Mouse (Mus musculus) MEL (cell line): ENCODE measurements around the gene Prr5. TPM values are rescaled to one million over a fixed set of nuclear protein-coding genes. Genes with fewer than 3 reads are reported as not detected.

Experiments
- DNase-seq: peaks from one replicate; pipeline ENCODE4 v3.0.0; 2011; ENCODE audit warnings: low read depth, low spot score
- H3K27ac ChIP-seq: 2 replicates; pipeline ENCODE4 v1.5.1; 2012; ENCODE audit warnings: low read depth, mild to moderate bottlenecking, control low read depth, low read length, moderate library complexity; ENCODE audit not compliant: control insufficient read depth
- H3K27me3 ChIP-seq, 2 experiments: fragments of 150-350 bp in 1 of 2; sonication (generic) in 1 of 2; 2 replicates each; pipeline ENCODE4 v1.6.1; 2012; ENCODE audit warnings: low read length in 2 of 2, mild to moderate bottlenecking in 2 of 2, improper control_type of control experiment in 1 of 2, moderate library complexity in 1 of 2; ENCODE audit not compliant: insufficient read depth in 2 of 2, control insufficient read depth in 1 of 2
- H3K36me3 ChIP-seq, 2 experiments: 2 replicates each; pipeline ENCODE4 v1.6.1; 2012 to 2014; ENCODE audit warnings: low read length in 2 of 2, improper control_type of control experiment in 1 of 2, inconsistent platforms in 1 of 2, mild to moderate bottlenecking in 1 of 2; ENCODE audit not compliant: insufficient read depth in 2 of 2, control insufficient read depth in 1 of 2
- H3K4me1 ChIP-seq, 2 experiments: fragments of 150-350 bp in 1 of 2; sonication (generic) in 1 of 2; 2 replicates each; pipeline ENCODE4 v1.6.1; 2012; ENCODE audit warnings: low read length in 2 of 2, improper control_type of control experiment in 1 of 2, mild to moderate bottlenecking in 1 of 2; ENCODE audit not compliant: insufficient read depth in 2 of 2, control insufficient read depth in 1 of 2
- H3K4me3 ChIP-seq, 2 experiments: fragments of 150-350 bp in 1 of 2; sonication (generic) in 1 of 2; 2 replicates each; pipeline ENCODE4 v1.5.1; 2012; ENCODE audit warnings: low read depth in 2 of 2, low read length in 2 of 2, mild to moderate bottlenecking in 2 of 2, moderate library complexity in 2 of 2, control low read depth in 1 of 2, improper control_type of control experiment in 1 of 2; ENCODE audit not compliant: control insufficient read depth in 1 of 2, insufficient read depth in 1 of 2
- H3K79me2 ChIP-seq: 2 replicates; pipeline ENCODE4 v1.6.1; 2012; ENCODE audit warnings: mild to moderate bottlenecking, low read length, moderate library complexity; ENCODE audit not compliant: control insufficient read depth, poor library complexity, insufficient read depth
- H3K9ac ChIP-seq: 2 replicates; pipeline ENCODE4 v1.6.1; 2012; ENCODE audit warnings: low read depth, mild to moderate bottlenecking, control low read depth, low read length, moderate library complexity; ENCODE audit not compliant: control insufficient read depth, poor library complexity, severe bottlenecking
- H3K9me3 ChIP-seq: fragments of 150-350 bp; sonication (generic); replicated peaks from 2 replicates; pipeline ENCODE4 v1.6.1; 2012; ENCODE audit warnings: mild to moderate bottlenecking, low read length, improper control_type of control experiment, moderate library complexity; ENCODE audit not compliant: insufficient read depth
- BHLHE40 ChIP-seq: IDR thresholded peaks from 2 replicates; pipeline ENCODE4 v1.6.1; 2012; ENCODE audit warnings: low read depth, mild to moderate bottlenecking, inconsistent platforms, low read length, improper control_type of control experiment, borderline replicate concordance
- ETS1 ChIP-seq: IDR thresholded peaks from 2 replicates; pipeline ENCODE4 v1.6.1; 2012; ENCODE audit warnings: low read depth, mild to moderate bottlenecking, inconsistent platforms, low read length, improper control_type of control experiment, moderate library complexity
- HCFC1 ChIP-seq: IDR thresholded peaks from 2 replicates; pipeline ENCODE4 v1.6.1; 2012; ENCODE audit warnings: low read depth, mild to moderate bottlenecking, inconsistent platforms, low read length, improper control_type of control experiment, moderate library complexity
- MEF2A ChIP-seq: IDR thresholded peaks from 2 replicates; pipeline ENCODE4 v1.6.1; 2014; ENCODE audit warnings: low read depth, mild to moderate bottlenecking, inconsistent platforms, low read length, improper control_type of control experiment; ENCODE audit not compliant: poor library complexity, insufficient replicate concordance, severe bottlenecking; ENCODE audit errors: extremely low read depth
- MXI1 ChIP-seq: IDR thresholded peaks from 2 replicates; pipeline ENCODE4 v1.6.1; 2011; ENCODE audit warnings: mild to moderate bottlenecking, low read depth, low read length, improper control_type of control experiment
- POLR2AphosphoS2 ChIP-seq: IDR thresholded peaks from 2 replicates; pipeline ENCODE4 v1.6.1; 2011; ENCODE audit warnings: low read length, improper control_type of control experiment
- POLR2AphosphoS5 ChIP-seq: IDR thresholded peaks from 2 replicates; pipeline ENCODE4 v1.6.1; 2012; ENCODE audit warnings: low read depth, borderline replicate concordance, mild to moderate bottlenecking, inconsistent platforms, low read length, moderate library complexity, mixed read lengths
- RAD21 ChIP-seq: IDR thresholded peaks from 2 replicates; pipeline ENCODE4 v1.6.1; 2011; ENCODE audit warnings: mild to moderate bottlenecking, low read depth, low read length, improper control_type of control experiment
- SMC3 ChIP-seq: IDR thresholded peaks from 2 replicates; pipeline ENCODE4 v1.6.1; 2011; ENCODE audit warnings: low read depth, low read length, improper control_type of control experiment
- TBP ChIP-seq: IDR thresholded peaks from 2 replicates; pipeline ENCODE4 v1.8.0; 2011; ENCODE audit warnings: low read depth, low read length, improper control_type of control experiment
- ZKSCAN1 ChIP-seq: IDR thresholded peaks from 2 replicates; pipeline ENCODE4 v1.6.1; 2012; ENCODE audit warnings: low read depth, mild to moderate bottlenecking, inconsistent platforms, low read length, improper control_type of control experiment, moderate library complexity
- ZMIZ1 ChIP-seq: IDR thresholded peaks from 2 replicates; pipeline ENCODE4 v1.6.1; 2012; ENCODE audit warnings: low read depth, mild to moderate bottlenecking, inconsistent platforms, low read length, improper control_type of control experiment, moderate library complexity
- polyA plus RNA-seq, 2 experiments: library from polyadenylated mRNA; stranded (reverse) in 1 of 2; unstranded in 1 of 2; fragments of >175 nt in 1 of 2; fragments of >200 nt in 1 of 2; gene quantifications; 2 replicates each; pipeline versions ENCODE4 v1.2.1 to v1.2.4; 2012; ENCODE audit warnings: low replicate concordance in 2 of 2, low read depth in 1 of 2; ENCODE audit not compliant: insufficient read length in 2 of 2, insufficient read depth in 1 of 2, missing spikeins in 1 of 2
- total RNA-seq: library from RNA; depleted of rRNA; stranded (reverse); fragments of 300-350 nt; gene quantifications from 2 replicates; pipeline ENCODE4 v1.2.3, GENCODE M21; 2012

The Prr5 gene
- total and polyA plus RNA-seq, 3 experiments = not detected

GRCm38 (mm10) chr15:84634361-84634760 is 35.1 kb upstream of the Prr5 start:
- H3K4me3 ChIP-seq = no peak overlapping the region
- H3K79me2 ChIP-seq = no peaks in the 10 kb centered on the region
- no peak overlapping the region for H3K27ac ChIP-seq
- TF ChIP-seq ETS1 = no peak
- TF ChIP-seq MXI1 = no peak
- TF ChIP-seq RAD21 = no peak
- TF ChIP-seq ZMIZ1 = no peak
- no peak for TF ChIP-seq HCFC1
- TF ChIP-seq BHLHE40 = no peak
- no peak for TF ChIP-seq POLR2AphosphoS5
- DNase-seq = no peak
- no peaks in the 10 kb centered on the region for H3K27me3 ChIP-seq
- no peaks in the 10 kb centered on the region for H3K36me3 ChIP-seq
- H3K9ac ChIP-seq = no peak overlapping the region
- no peaks in the 10 kb centered on the region for H3K9me3 ChIP-seq
- H3K4me1 ChIP-seq = no peaks in the 10 kb centered on the region

- H3K9me3 ChIP-seq = no peaks in the 10 kb centered on the region
- no peaks in the 10 kb centered on the region for H3K79me2 ChIP-seq
- no peak for DNase-seq
- H3K9ac ChIP-seq = no peak overlapping the region
- no peak overlapping the region for H3K4me3 ChIP-seq
- H3K36me3 ChIP-seq = no peaks in the 10 kb centered on the region
- TF ChIP-seq SMC3 = no peak
- TF ChIP-seq ZKSCAN1 = no peak
- no peak for TF ChIP-seq ZMIZ1
- no peak for TF ChIP-seq POLR2AphosphoS2
- H3K4me1 ChIP-seq = no peaks in the 10 kb centered on the region
- no peaks in the 10 kb centered on the region for H3K27me3 ChIP-seq
- H3K27ac ChIP-seq = no peak overlapping the region
These were observed 31.0 kb upstream of the Prr5 start for GRCm38 (mm10) chr15:84638405-84638804.

- H3K4me3 ChIP-seq = no peak overlapping the region
- no peaks in the 10 kb centered on the region for H3K36me3 ChIP-seq
- H3K4me1 ChIP-seq = no peaks in the 10 kb centered on the region
- no peak overlapping the region for H3K9ac ChIP-seq
- no peak overlapping the region for H3K27ac ChIP-seq
- no peaks in the 10 kb centered on the region for H3K9me3 ChIP-seq
- no peaks in the 10 kb centered on the region for H3K27me3 ChIP-seq
- TF ChIP-seq TBP (no peak), POLR2AphosphoS5 (no peak), ZMIZ1 (no peak), POLR2AphosphoS2 (no peak), MEF2A (no peak)
- DNase-seq = no peak
- no peaks in the 10 kb centered on the region for H3K79me2 ChIP-seq
These were observed 30.4 kb upstream of the Prr5 start for GRCm38 (mm10) chr15:84639072-84639450.
